Mouse (Mus musculus) liver, embryonic 13.5 days (tissue): Measurements from ENCODE around the gene Cep95. TPM values are rescaled to one million over a fixed set of nuclear protein-coding genes. Genes with fewer than 3 reads are reported as not detected.

ENCODE experiments used
- ATAC-seq: fragments of 200-750 bp; cut with Nextera tagmentation; 2 replicates; pipeline ENCODE4 v1.8.0; 2017; ENCODE audit warnings: low read depth, mild to moderate bottlenecking, moderate number of reproducible peaks, moderate library complexity
- DNase-seq: peaks from one replicate; pipeline ENCODE4 v3.0.0; 2022
- H3K27ac ChIP-seq: fragments of 300-500 bp; sonication (generic); 2 replicates; pipeline ENCODE4 v1.5.1; 2015; ENCODE audit warnings: moderate library complexity, mild to moderate bottlenecking, inconsistent platforms
- H3K27me3 ChIP-seq: fragments of 300-500 bp; sonication (generic); 2 replicates; pipeline ENCODE4 v1.6.1; 2015; ENCODE audit warnings: mild to moderate bottlenecking, inconsistent platforms
- H3K36me3 ChIP-seq: fragments of 300-500 bp; sonication (generic); 2 replicates; pipeline ENCODE4 v1.6.1; 2015; ENCODE audit warnings: mild to moderate bottlenecking, inconsistent platforms
- H3K4me1 ChIP-seq: fragments of 300-500 bp; sonication (generic); replicated peaks from 2 replicates; pipeline ENCODE4 v1.6.1; 2015; ENCODE audit warnings: inconsistent platforms
- H3K4me2 ChIP-seq: fragments of 300-500 bp; sonication (generic); 2 replicates; pipeline ENCODE4 v1.6.1; 2015; ENCODE audit warnings: inconsistent platforms, mild to moderate bottlenecking, moderate library complexity
- H3K4me3 ChIP-seq: fragments of 300-500 bp; sonication (generic); replicated peaks from 2 replicates; pipeline ENCODE4 v1.5.1; 2015; ENCODE audit warnings: mild to moderate bottlenecking, inconsistent platforms
- H3K9ac ChIP-seq: fragments of 300-500 bp; sonication (generic); 2 replicates; pipeline ENCODE4 v1.6.1; 2015; ENCODE audit warnings: mild to moderate bottlenecking, inconsistent platforms
- H3K9me3 ChIP-seq: fragments of 300-500 bp; sonication (generic); replicated peaks from 2 replicates; pipeline ENCODE4 v1.6.1; 2016; ENCODE audit warnings: inconsistent platforms
- WGBS: fragments of 180-500 bp; shearing (Covaris S2); methylation state at CpG from one replicate; pipeline ENCODE4 v1.1.7; 2015; ENCODE audit not compliant: insufficient replicate concordance; 5-methylcytosine and 5-hydroxymethylcytosine counted together
- polyA plus RNA-seq: library from polyadenylated mRNA; unstranded; fragments of >200 nt; fragmentation: Nextera tagmentation; extraction: Ambion mirVana; gene quantifications from 2 replicates; pipeline ENCODE4 v1.2.1, GENCODE M21; 2015

The Cep95 gene
- polyA plus RNA-seq, 1 experiment from 2014 or later = 8.1 TPM

GRCm38 (mm10) chr11:106815761-106816160 is 26.7 kb downstream of the Cep95 start:
- no peaks in the 10 kb centered on the region; the same call in 1 of the 2 replicates for H3K4me1 ChIP-seq
- no peak for DNase-seq
- H3K27me3 ChIP-seq = no peaks in the 10 kb centered on the region
- H3K9ac ChIP-seq = no peak overlapping the region
- no peak overlapping the region for H3K4me2 ChIP-seq
- H3K9me3 ChIP-seq = no peaks in the 10 kb centered on the region
- 68% methylated on average over 2 of the region's 2 CpGs for WGBS
- ATAC-seq = no peak
- no peak overlapping the region for H3K4me3 ChIP-seq
- peaks cover 92% of the 10 kb centered on the region for H3K36me3 ChIP-seq
- no peak overlapping the region for H3K27ac ChIP-seq

- H3K27ac ChIP-seq = no peak overlapping the region
- H3K9ac ChIP-seq = no peak overlapping the region
- peaks cover 92% of the 10 kb centered on the region for H3K36me3 ChIP-seq
- H3K4me1 ChIP-seq = no peaks in the 10 kb centered on the region; the same call in 1 of the 2 replicates
- no peak for DNase-seq
- H3K4me2 ChIP-seq = no peak overlapping the region
- no peak for ATAC-seq
- H3K27me3 ChIP-seq = no peaks in the 10 kb centered on the region
- H3K9me3 ChIP-seq = no peaks in the 10 kb centered on the region
- H3K4me3 ChIP-seq = no peak overlapping the region
- WGBS = 79% methylated on average over 7 of the region's 7 CpGs
Observed at GRCm38 (mm10) chr11:106816316-106816715, 27.3 kb downstream of the Cep95 start.

GRCm38 (mm10) chr11:106817156-106817555 is 28.1 kb downstream of the Cep95 start:
- 78% methylated on average over 3 of the region's 3 CpGs for WGBS
- ATAC-seq = no peak
- no peak for DNase-seq

GRCm38 (mm10) chr11:106817808-106818207 is 28.8 kb downstream of the Cep95 start:
- ATAC-seq = no peak
- no peak overlapping the region for H3K27ac ChIP-seq
- H3K27me3 ChIP-seq = no peaks in the 10 kb centered on the region
- H3K4me3 ChIP-seq = no peak overlapping the region
- H3K4me2 ChIP-seq = no peak overlapping the region
- WGBS = 88% methylated on average over 6 of the region's 6 CpGs
- DNase-seq = no peak
- no peak overlapping the region for H3K9ac ChIP-seq
- H3K9me3 ChIP-seq = no peaks in the 10 kb centered on the region
- peaks cover 86% of the 10 kb centered on the region for H3K36me3 ChIP-seq
- H3K4me1 ChIP-seq = no peaks in the 10 kb centered on the region; the same call in 1 of the 2 replicates

More at GRCm38 (mm10) chr11:106817156-106817555, 28.1 kb downstream of the Cep95 start:
- H3K27me3 ChIP-seq = no peaks in the 10 kb centered on the region
- H3K36me3 ChIP-seq = peaks cover 87% of the 10 kb centered on the region
- H3K9ac ChIP-seq = no peak overlapping the region
- H3K9me3 ChIP-seq = no peaks in the 10 kb centered on the region
- no peaks in the 10 kb centered on the region; the same call in 1 of the 2 replicates for H3K4me1 ChIP-seq
- H3K27ac ChIP-seq = no peak overlapping the region
- no peak overlapping the region for H3K4me3 ChIP-seq
- H3K4me2 ChIP-seq = no peak overlapping the region

GRCm38 (mm10) chr11:106818341-106818740 is 29.3 kb downstream of the Cep95 start:
- Histone ChIP-seq H3K9me3 (no peaks in the 10 kb centered on the region), H3K27ac (no peak overlapping the region), H3K4me1 (no peaks in the 10 kb centered on the region; the same call in 1 of the 2 replicates), H3K36me3 (peaks cover 81% of the 10 kb centered on the region), H3K27me3 (no peaks in the 10 kb centered on the region), H3K9ac (no peak overlapping the region), H3K4me3 (no peak overlapping the region), H3K4me2 (no peak overlapping the region)
- DNase-seq (no peak), ATAC-seq (no peak)
- 84% methylated on average over 9 of the region's 9 CpGs for WGBS

- WGBS = 77% methylated on average over 9 of the region's 9 CpGs
- Histone ChIP-seq H3K27ac (no peak overlapping the region), H3K4me2 (no peak overlapping the region), H3K9ac (no peak overlapping the region), H3K4me1 (no peaks in the 10 kb centered on the region; the same call in 1 of the 2 replicates), H3K27me3 (no peaks in the 10 kb centered on the region), H3K4me3 (no peak overlapping the region), H3K36me3 (peaks cover 74% of the 10 kb centered on the region), H3K9me3 (no peaks in the 10 kb centered on the region)
- no peak for DNase-seq
- ATAC-seq = no peak
Observed at GRCm38 (mm10) chr11:106819595-106819994, 30.5 kb downstream of the Cep95 start.

- Histone ChIP-seq H3K4me3 (no peak overlapping the region), H3K27me3 (no peaks in the 10 kb centered on the region), H3K4me2 (no peak overlapping the region), H3K36me3 (peaks cover 70% of the 10 kb centered on the region), H3K9me3 (no peaks in the 10 kb centered on the region), H3K27ac (no peak overlapping the region), H3K9ac (no peak overlapping the region), H3K4me1 (no peaks in the 10 kb centered on the region; the same call in 1 of the 2 replicates)
- no peak for DNase-seq
- no peak for ATAC-seq
- WGBS = 85% methylated on average over 6 of the region's 6 CpGs
Observed at GRCm38 (mm10) chr11:106820252-106820651, 31.2 kb downstream of the Cep95 start.

- 57% methylated on average over 4 of the region's 4 CpGs for WGBS
- DNase-seq (no peak), ATAC-seq (no peak)
- Histone ChIP-seq H3K4me3 (no peak overlapping the region), H3K9me3 (no peaks in the 10 kb centered on the region), H3K9ac (no peak overlapping the region), H3K36me3 (peaks cover 63% of the 10 kb centered on the region), H3K4me1 (no peaks in the 10 kb centered on the region; the same call in 1 of the 2 replicates), H3K27ac (no peak overlapping the region), H3K27me3 (no peaks in the 10 kb centered on the region), H3K4me2 (no peak overlapping the region)
Observed at GRCm38 (mm10) chr11:106820972-106821371, 31.9 kb downstream of the Cep95 start.

GRCm38 (mm10) chr11:106821397-106821796 is 32.3 kb downstream of the Cep95 start:
- Histone ChIP-seq H3K9ac (no peak overlapping the region), H3K27ac (no peak overlapping the region), H3K4me1 (no peaks in the 10 kb centered on the region; the same call in 1 of the 2 replicates), H3K4me3 (no peak overlapping the region), H3K4me2 (no peak overlapping the region), H3K36me3 (peaks cover 63% of the 10 kb centered on the region), H3K9me3 (no peaks in the 10 kb centered on the region), H3K27me3 (no peaks in the 10 kb centered on the region)
- no peak for DNase-seq
- 82% methylated on average over 6 of the region's 6 CpGs for WGBS
- ATAC-seq = no peak

GRCm38 (mm10) chr11:106822491-106822890 is 33.4 kb downstream of the Cep95 start:
- WGBS = 85% methylated on average over 8 of the region's 8 CpGs
- no peak for ATAC-seq
- no peaks in the 10 kb centered on the region for H3K9me3 ChIP-seq

GRCm38 (mm10) chr11:106822911-106823310 is 33.9 kb downstream of the Cep95 start:
- 83% methylated on average over 5 of the region's 5 CpGs for WGBS

More at GRCm38 (mm10) chr11:106822491-106822890, 33.4 kb downstream of the Cep95 start:
- H3K9ac ChIP-seq = no peak overlapping the region
- H3K36me3 ChIP-seq = peaks cover 57% of the 10 kb centered on the region
- no peak for DNase-seq
- no peak overlapping the region for H3K4me3 ChIP-seq
- no peak overlapping the region for H3K4me2 ChIP-seq
- H3K4me1 ChIP-seq = no peaks in the 10 kb centered on the region; the same call in 1 of the 2 replicates
- H3K27me3 ChIP-seq = no peaks in the 10 kb centered on the region
- no peak overlapping the region for H3K27ac ChIP-seq

GRCm38 (mm10) chr11:106823741-106824140 is 34.7 kb downstream of the Cep95 start:
- ATAC-seq = no peak
- DNase-seq = no peak
- Histone ChIP-seq H3K9me3 (no peaks in the 10 kb centered on the region), H3K27me3 (no peaks in the 10 kb centered on the region), H3K4me2 (no peak overlapping the region), H3K4me3 (no peak overlapping the region), H3K4me1 (no peaks in the 10 kb centered on the region; the same call in 1 of the 2 replicates), H3K27ac (no peak overlapping the region), H3K36me3 (peaks cover 55% of the 10 kb centered on the region), H3K9ac (no peak overlapping the region)
- 77% methylated on average over 8 of the region's 8 CpGs for WGBS

More at GRCm38 (mm10) chr11:106822911-106823310, 33.9 kb downstream of the Cep95 start:
- no peak overlapping the region for H3K27ac ChIP-seq
- H3K9ac ChIP-seq = no peak overlapping the region
- no peaks in the 10 kb centered on the region for H3K27me3 ChIP-seq
- no peak overlapping the region for H3K4me2 ChIP-seq
- DNase-seq = no peak
- ATAC-seq = no peak
- H3K4me3 ChIP-seq = no peak overlapping the region
- peaks cover 58% of the 10 kb centered on the region for H3K36me3 ChIP-seq
- H3K9me3 ChIP-seq = no peaks in the 10 kb centered on the region
- no peaks in the 10 kb centered on the region; the same call in 1 of the 2 replicates for H3K4me1 ChIP-seq
